Mouse (Mus musculus): ENCODE measurements around the gene Rbm20. TPM values are rescaled to one million over a fixed set of nuclear protein-coding genes. Genes with fewer than 3 reads are reported as not detected.
"Not testable (repeated sequence)": the region's sequence is repeated elsewhere in the genome, so short reads cannot be mapped to it uniquely, and the experiment has no call there.

The Rbm20 gene
- polyA plus RNA-seq, 1 experiment from 2014 or later, result 0.62 TPM

DNA sequence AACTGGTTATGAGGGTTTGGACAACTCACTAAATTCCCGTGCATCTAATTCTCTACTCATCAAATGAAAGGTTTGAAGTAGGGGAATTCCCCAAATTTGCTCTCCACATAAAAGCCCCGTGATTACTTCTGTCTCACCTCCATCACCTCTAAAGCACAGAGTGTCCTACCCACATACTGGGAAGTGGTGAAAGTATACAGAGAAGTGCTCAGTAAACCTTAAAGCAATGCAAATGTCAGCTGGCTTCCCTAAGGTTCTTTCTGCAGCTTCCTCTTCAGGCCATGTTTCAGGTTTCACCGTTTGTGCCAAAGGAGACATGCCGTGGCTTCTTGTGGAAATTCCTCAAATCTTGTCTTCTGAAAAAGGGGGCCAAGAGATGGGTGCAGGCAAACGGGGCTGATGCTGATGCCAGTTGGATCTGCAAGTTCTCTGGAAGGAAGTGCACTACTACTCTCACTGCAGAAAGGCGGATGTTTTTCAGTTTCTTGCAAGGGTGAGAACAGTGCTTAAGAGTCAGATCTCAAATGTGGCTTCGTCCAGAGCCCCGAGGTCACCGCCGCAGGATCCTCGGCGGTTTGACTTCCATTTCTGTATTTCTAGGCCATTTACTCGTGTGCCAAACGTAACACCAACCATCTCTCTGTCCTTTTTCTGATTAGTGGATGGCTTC is 223.0 kb downstream of the Rbm20 start:
- peaks cover 14% of the 10 kb centered on the region for H3K4me1 ChIP-seq (replicated peaks; ENCODE audit: control insufficient read depth, insufficient read depth, low read length)
- H3K36me3 ChIP-seq (ENCODE audit: control insufficient read depth, insufficient read depth, low read length), result no peaks in the 10 kb centered on the region
- no peak overlapping the region for H3K4me2 ChIP-seq (ENCODE audit: low read length)
- DNase-seq (ENCODE audit: low spot score), result no peak
- ATAC-seq (replicated peaks; ENCODE audit: low FRiP score, low TSS enrichment, low read depth), result no peak
- H3K9me3 ChIP-seq (ENCODE audit: control insufficient read depth, low read length), result no peaks in the 10 kb centered on the region
- H3K9ac ChIP-seq (ENCODE audit: low read length), result no peak overlapping the region
- H3K27ac ChIP-seq (ENCODE audit: low read depth), result no peak overlapping the region
- H3K4me3 ChIP-seq (ENCODE audit: low read depth, low read length), result no peak overlapping the region
- WGBS, result 83% methylated on average over 14 of the region's 14 CpGs
- no peaks in the 10 kb centered on the region for H3K27me3 ChIP-seq (replicated peaks; ENCODE audit: control insufficient read depth, insufficient read depth, low read length)

DNA sequence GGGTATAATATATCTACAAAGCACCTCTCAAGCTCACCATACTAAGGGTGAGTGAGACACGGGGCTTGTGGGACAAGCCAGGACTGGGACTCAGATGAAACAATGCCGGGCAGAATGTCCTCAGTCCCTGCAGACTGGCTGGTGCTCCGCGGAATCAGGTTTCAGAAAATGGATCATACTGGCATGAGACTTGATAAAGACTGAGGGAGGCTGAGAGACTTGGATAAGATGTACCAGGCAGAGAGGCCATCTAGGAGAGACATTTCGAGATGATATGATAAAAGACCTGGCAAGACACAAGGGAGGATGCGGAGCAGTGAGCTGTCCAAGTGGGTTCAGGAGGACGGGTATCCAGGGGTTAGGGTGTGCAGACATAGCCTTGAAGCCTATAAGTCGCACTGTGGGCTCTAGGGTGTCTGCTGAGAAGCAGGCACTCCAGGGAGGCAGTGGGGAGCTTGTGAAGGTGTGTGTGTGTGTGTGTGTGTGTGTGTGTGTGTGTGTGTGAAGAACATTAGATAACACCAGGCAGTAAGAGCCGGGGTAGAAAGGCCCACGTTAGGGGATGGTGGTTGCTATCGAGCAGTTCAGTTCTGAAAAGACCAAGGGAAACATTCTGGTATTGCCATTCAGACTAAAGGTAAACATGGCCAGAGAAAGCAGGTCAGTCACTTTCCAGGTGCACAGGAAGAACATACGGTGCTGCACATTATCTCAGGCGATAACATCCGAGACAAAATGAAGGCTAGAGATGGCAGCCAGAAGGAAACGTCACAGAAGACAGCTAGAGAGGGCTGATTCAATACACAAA is 225.0 kb downstream of the Rbm20 start:
- WGBS, result 44% methylated on average over 15 of the region's 15 CpGs
- Histone ChIP-seq H3K9me3 (ENCODE audit: control insufficient read depth, low read length) (no peaks in the 10 kb centered on the region), H3K4me3 (ENCODE audit: low read depth, low read length) (peak overlapping the region; percentile 52; the same call in 1 of the 2 replicates), H3K9ac (ENCODE audit: low read length) (peak overlapping the region; percentile 3; the same call in 1 of the 2 replicates), H3K27me3 (replicated peaks; ENCODE audit: control insufficient read depth, insufficient read depth, low read length) (no peaks in the 10 kb centered on the region), H3K4me2 (ENCODE audit: low read length) (peak overlapping the region; percentile 66), H3K27ac (ENCODE audit: low read depth) (peak overlapping the region; percentile 91), H3K36me3 (ENCODE audit: control insufficient read depth, insufficient read depth, low read length) (no peaks in the 10 kb centered on the region), H3K4me1 (replicated peaks; ENCODE audit: control insufficient read depth, insufficient read depth, low read length) (peaks cover 17% of the 10 kb centered on the region)
- DNase-seq (ENCODE audit: low spot score) (no peak), ATAC-seq (replicated peaks; ENCODE audit: low FRiP score, low TSS enrichment, low read depth) (no peak)

DNA sequence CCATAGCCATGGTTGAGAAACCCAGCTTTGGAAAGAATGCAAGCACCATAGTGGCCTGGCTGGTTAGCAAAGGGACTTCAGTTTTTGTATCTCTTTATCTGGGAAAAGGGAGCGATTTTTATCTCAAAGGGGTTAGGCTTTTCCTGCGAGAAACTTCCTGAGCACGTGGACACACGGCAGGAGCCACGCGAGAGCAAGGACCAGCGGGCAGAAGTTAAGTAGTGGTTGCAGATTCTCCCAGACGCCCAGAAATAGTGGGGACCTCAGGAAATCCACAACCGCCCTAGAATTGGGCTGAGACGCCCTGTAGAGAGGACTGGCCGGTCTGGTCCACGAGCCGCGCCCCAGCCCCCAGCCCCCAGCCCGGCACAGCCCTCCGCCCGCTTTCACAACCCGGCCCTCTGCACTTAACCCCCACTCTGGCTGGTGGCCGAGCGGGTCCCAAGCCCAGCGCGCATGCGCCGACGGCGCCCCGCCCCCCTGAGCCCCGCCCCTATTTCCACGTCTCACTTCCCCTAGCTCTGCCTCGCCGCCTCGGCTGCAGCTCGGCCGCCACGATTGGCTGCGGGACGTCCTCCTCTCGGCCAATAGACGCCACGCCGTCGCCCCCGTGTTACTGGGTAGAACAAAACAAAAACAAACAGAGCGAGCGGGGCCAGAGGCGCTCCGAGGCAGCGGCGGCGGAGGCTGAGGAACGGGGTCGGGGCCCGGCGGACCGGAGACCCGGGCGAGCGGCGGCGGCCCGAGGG is 225.8 kb downstream of the Rbm20 start:
- no peaks in the 10 kb centered on the region for H3K36me3 ChIP-seq (ENCODE audit: control insufficient read depth, insufficient read depth, low read length)
- H3K9me3 ChIP-seq (ENCODE audit: control insufficient read depth, low read length), result no peaks in the 10 kb centered on the region
- WGBS, result under 1% methylated on average over 58 of the region's 61 CpGs
- peak overlapping the region; percentile 52 for H3K4me3 ChIP-seq (ENCODE audit: low read depth, low read length)
- peaks cover 17% of the 10 kb centered on the region for H3K4me1 ChIP-seq (replicated peaks; ENCODE audit: control insufficient read depth, insufficient read depth, low read length)
- DNase-seq (ENCODE audit: low spot score) (peak; percentile 100), ATAC-seq (replicated peaks; ENCODE audit: low FRiP score, low TSS enrichment, low read depth) (peak; percentile 97)
- peak overlapping the region; percentile 72 for H3K9ac ChIP-seq (ENCODE audit: low read length)
- no peaks in the 10 kb centered on the region for H3K27me3 ChIP-seq (replicated peaks; ENCODE audit: control insufficient read depth, insufficient read depth, low read length)
- peak overlapping the region; percentile 91 for H3K27ac ChIP-seq (ENCODE audit: low read depth)
- H3K4me2 ChIP-seq (ENCODE audit: low read length), result peak overlapping the region; percentile 66

GRCm38 (mm10) chr19:53903507-53904321 is 226.6 kb downstream of the Rbm20 start:
- no peaks in the 10 kb centered on the region for H3K27me3 ChIP-seq (replicated peaks; ENCODE audit: control insufficient read depth, insufficient read depth, low read length)
- H3K4me3 ChIP-seq (ENCODE audit: low read depth, low read length), result peak overlapping the region; percentile 52
- H3K9me3 ChIP-seq (ENCODE audit: control insufficient read depth, low read length), result no peaks in the 10 kb centered on the region
- H3K36me3 ChIP-seq (ENCODE audit: control insufficient read depth, insufficient read depth, low read length), result no peaks in the 10 kb centered on the region
- ATAC-seq (replicated peaks; ENCODE audit: low FRiP score, low TSS enrichment, low read depth) (peak; percentile 71), DNase-seq (ENCODE audit: low spot score) (peak; percentile 82)
- H3K4me2 ChIP-seq (ENCODE audit: low read length), result peak overlapping the region; percentile 66
- peak overlapping the region; percentile 91 for H3K27ac ChIP-seq (ENCODE audit: low read depth)
- H3K4me1 ChIP-seq (replicated peaks; ENCODE audit: control insufficient read depth, insufficient read depth, low read length), result peaks cover 17% of the 10 kb centered on the region
- H3K9ac ChIP-seq (ENCODE audit: low read length), result peak overlapping the region; percentile 65
- WGBS, result under 1% methylated on average over 73 of the region's 83 CpGs

DNA sequence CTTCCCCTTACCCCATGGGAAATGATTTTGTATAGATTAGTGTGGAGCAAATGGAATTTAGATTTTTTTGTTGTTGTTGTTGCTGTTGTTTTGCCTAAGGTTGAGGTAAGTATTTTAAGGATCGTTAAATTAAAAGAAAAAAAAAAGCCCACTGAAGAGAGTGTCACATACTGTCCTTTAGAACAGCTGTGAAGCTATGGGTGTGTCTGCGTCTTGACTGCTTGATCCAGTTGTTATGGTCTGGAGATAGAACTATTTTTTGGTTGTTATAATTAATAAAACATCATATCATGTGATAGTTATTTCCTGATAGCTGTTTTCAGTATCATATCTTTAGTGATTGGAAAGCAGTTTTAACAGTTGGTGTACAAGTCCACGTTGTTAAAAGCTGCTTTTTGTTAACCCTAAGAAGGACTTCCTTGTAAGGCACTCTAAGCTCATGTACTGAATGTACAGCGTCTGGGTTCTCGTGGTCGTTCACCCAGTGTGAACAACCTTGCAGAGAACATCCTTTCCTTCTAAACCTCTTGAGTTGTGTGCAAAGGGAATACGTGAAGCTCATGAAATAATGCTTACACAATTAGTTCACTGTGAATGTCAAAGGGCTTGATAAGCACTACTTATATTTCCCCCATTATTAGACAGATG is 227.9 kb downstream of the Rbm20 start:
- peak overlapping the region; percentile 52 for H3K4me3 ChIP-seq (ENCODE audit: low read depth, low read length)
- H3K36me3 ChIP-seq (ENCODE audit: control insufficient read depth, insufficient read depth, low read length), result peaks cover 10% of the 10 kb centered on the region
- 62% methylated on average over 7 of the region's 7 CpGs for WGBS
- peaks cover 17% of the 10 kb centered on the region for H3K4me1 ChIP-seq (replicated peaks; ENCODE audit: control insufficient read depth, insufficient read depth, low read length)
- peak overlapping the region; percentile 65 for H3K9ac ChIP-seq (ENCODE audit: low read length)
- ATAC-seq (replicated peaks; ENCODE audit: low FRiP score, low TSS enrichment, low read depth) (no peak), DNase-seq (ENCODE audit: low spot score) (no peak)
- H3K4me2 ChIP-seq (ENCODE audit: low read length), result peak overlapping the region; percentile 66
- no peak overlapping the region for H3K27ac ChIP-seq (ENCODE audit: low read depth)
- no peaks in the 10 kb centered on the region for H3K9me3 ChIP-seq (ENCODE audit: control insufficient read depth, low read length)
- no peaks in the 10 kb centered on the region for H3K27me3 ChIP-seq (replicated peaks; ENCODE audit: control insufficient read depth, insufficient read depth, low read length)

DNA sequence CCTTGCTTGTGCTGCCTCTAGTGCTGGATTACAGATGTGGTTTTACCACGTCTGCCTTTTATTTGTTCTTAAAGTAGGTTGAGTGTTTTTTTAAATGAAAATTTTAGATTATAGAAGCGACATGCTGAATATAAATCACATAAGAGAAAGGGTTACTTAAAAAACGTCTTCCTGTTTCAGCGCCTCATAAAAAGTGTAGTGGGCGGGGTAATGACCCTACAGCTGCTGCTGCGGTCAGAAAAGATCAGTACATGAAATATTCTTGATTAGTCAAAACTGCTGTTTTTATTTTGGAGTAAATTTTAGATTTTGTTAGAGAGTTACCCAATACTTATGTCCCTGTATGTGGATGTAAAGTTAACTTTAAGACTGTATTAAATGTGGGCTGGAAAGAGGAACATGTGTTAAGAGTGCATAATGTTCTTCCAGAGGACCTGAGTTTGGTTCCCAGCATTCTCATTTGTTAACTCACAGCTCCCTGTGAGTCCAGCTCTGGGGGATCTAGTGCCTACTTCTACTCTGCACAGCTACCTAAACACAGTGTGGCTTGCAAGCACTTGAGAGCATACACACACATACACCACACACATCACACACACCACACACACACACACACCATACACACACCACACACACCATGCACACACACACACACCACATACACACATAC is 229.1 kb downstream of the Rbm20 start:
- H3K9me3 ChIP-seq (ENCODE audit: control insufficient read depth, low read length), result no peaks in the 10 kb centered on the region
- H3K4me2 ChIP-seq (ENCODE audit: low read length), result no peak overlapping the region
- no peak overlapping the region for H3K27ac ChIP-seq (ENCODE audit: low read depth)
- DNase-seq (ENCODE audit: low spot score), result no peak
- no peak for ATAC-seq (replicated peaks; ENCODE audit: low FRiP score, low TSS enrichment, low read depth)
- WGBS, result 35% methylated on average over 6 of the region's 6 CpGs
- H3K36me3 ChIP-seq (ENCODE audit: control insufficient read depth, insufficient read depth, low read length), result peaks cover 21% of the 10 kb centered on the region
- H3K27me3 ChIP-seq (replicated peaks; ENCODE audit: control insufficient read depth, insufficient read depth, low read length), result no peaks in the 10 kb centered on the region
- no peak overlapping the region for H3K4me3 ChIP-seq (ENCODE audit: low read depth, low read length)
- H3K9ac ChIP-seq (ENCODE audit: low read length), result no peak overlapping the region
- H3K4me1 ChIP-seq (replicated peaks; ENCODE audit: control insufficient read depth, insufficient read depth, low read length), result peaks cover 17% of the 10 kb centered on the region

GRCm38 (mm10) chr19:53906703-53907070 is 229.6 kb downstream of the Rbm20 start:
- ATAC-seq (replicated peaks; ENCODE audit: low FRiP score, low TSS enrichment, low read depth); H3K27ac ChIP-seq (ENCODE audit: low read depth); H3K4me3 ChIP-seq (ENCODE audit: low read depth, low read length); H3K27me3 ChIP-seq (replicated peaks; ENCODE audit: control insufficient read depth, insufficient read depth, low read length); DNase-seq (ENCODE audit: low spot score); H3K9me3 ChIP-seq (ENCODE audit: control insufficient read depth, low read length); H3K4me2 ChIP-seq (ENCODE audit: low read length); H3K9ac ChIP-seq (ENCODE audit: low read length): not testable (repeated sequence)
- Histone ChIP-seq H3K36me3 (ENCODE audit: control insufficient read depth, insufficient read depth, low read length) (peaks cover 24% of the 10 kb centered on the region), H3K4me1 (replicated peaks; ENCODE audit: control insufficient read depth, insufficient read depth, low read length) (peaks cover 16% of the 10 kb centered on the region)
